Mouse (Mus musculus): Measurements from ENCODE around the gene Dctpp1. TPM values are rescaled to one million over a fixed set of nuclear protein-coding genes. Genes with fewer than 3 reads are reported as not detected.

Gene Dctpp1
- polyA plus RNA-seq, 1 experiment from 2014 or later: 154 TPM

DNA sequence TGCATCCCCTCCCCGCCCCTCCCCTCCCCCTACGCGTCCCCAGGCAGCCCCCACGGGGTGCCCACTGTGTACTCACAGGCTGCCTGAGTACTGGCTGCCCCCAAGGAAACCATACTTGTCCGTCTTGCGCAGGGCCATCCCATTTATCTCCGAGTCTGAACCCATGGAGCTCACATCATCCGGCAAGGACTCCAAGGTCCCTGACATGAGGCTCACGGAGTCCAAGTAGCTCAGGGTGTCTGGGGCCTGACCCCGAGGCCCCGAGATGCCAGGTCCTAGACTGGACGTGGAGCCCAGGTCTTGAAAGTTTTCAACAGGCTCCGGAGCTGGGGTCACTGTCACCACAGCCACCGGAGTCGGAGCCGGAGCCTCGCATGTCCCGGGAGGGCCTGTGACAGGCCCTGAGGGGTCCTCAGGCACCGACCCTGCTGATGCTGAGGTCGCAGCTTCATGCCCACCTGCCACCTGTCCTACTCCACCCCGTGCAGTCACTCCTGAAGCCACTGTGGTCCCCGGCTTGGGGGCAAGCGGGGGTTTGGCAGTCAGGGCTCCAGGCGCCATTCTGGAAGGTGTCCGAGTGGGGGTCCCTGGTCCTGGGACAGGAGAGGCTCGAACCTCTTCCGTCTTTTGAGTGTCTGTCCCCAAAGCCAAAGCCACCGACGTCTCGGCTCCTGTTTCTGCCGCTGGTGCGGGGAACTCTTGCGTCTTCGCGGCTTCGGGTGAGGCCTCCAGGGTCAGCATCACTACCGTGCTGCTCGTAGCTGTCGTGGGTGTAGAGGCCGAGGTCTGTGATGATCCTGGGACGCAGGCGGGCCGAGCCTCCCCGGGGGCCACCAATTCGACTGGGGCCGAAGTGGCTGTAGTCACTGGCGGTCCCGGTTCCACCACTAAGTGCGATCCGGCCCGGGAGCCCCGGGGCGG lies 52.9 kb downstream of the Dctpp1 start:
- Histone ChIP-seq H3K4me3 (ENCODE audit: low read depth, low read length) (peak overlapping the region; percentile 90), H3K27ac (replicated peaks; ENCODE audit: low read depth, low read length) (peak overlapping the region; percentile 80), H3K36me3 (ENCODE audit: control insufficient read depth, insufficient read depth, low read length) (peaks cover 15% of the 10 kb centered on the region), H3K4me1 (ENCODE audit: control insufficient read depth, insufficient read depth, low read length) (peaks cover 17% of the 10 kb centered on the region), H3K4me2 (ENCODE audit: low read depth, low read length) (peak overlapping the region; percentile 85), H3K27me3 (replicated peaks; ENCODE audit: control insufficient read depth, insufficient read depth, low read length) (no peaks in the 10 kb centered on the region), H3K9me3 (ENCODE audit: control insufficient read depth, low read length) (no peaks in the 10 kb centered on the region), H3K9ac (ENCODE audit: low read depth, low read length) (peak overlapping the region; percentile 96)
- WGBS: under 1% methylated on average over 41 of the region's 53 CpGs
- no peak for DNase-seq (ENCODE audit: low spot score)
- no peak for ATAC-seq (ENCODE audit: low read depth)

Other genes starting within 250 kb of the Dctpp1 start
- 9.5 and 9.9 TPM in 2 replicates for gene Mvp, start 246.1 kb downstream of the Dctpp1 start, polyA plus RNA-seq (2014; fragmentation: Nextera tagmentation; extraction: Ambion mirVana)
- 0.39 TPM in 1 of 2 replicates, not detected in the other for gene Pagr1b, start 244.2 kb downstream of the Dctpp1 start, polyA plus RNA-seq (2014; fragmentation: Nextera tagmentation; extraction: Ambion mirVana)
- 12.8 and 30.5 TPM in 2 replicates for gene Pagr1a, start 243.4 kb downstream of the Dctpp1 start, polyA plus RNA-seq (2014; fragmentation: Nextera tagmentation; extraction: Ambion mirVana)
- 53.5 and 66.6 TPM in 2 replicates for gene Gm42742, start 239.6 kb downstream of the Dctpp1 start, polyA plus RNA-seq (2014; fragmentation: Nextera tagmentation; extraction: Ambion mirVana)
- gene Prrt2, start 239.5 kb downstream of the Dctpp1 start, polyA plus RNA-seq (2014; fragmentation: Nextera tagmentation; extraction: Ambion mirVana): 19.5 and 21.6 TPM in 2 replicates
- 57.3 TPM in 2 replicates for gene Maz, start 233.7 kb downstream of the Dctpp1 start, polyA plus RNA-seq (2014; fragmentation: Nextera tagmentation; extraction: Ambion mirVana)
- 74.9 and 96.4 TPM in 2 replicates for gene Kif22, start 218.2 kb downstream of the Dctpp1 start, polyA plus RNA-seq (2014; fragmentation: Nextera tagmentation; extraction: Ambion mirVana)
- gene Zg16, start 173.4 kb downstream of the Dctpp1 start, polyA plus RNA-seq (2014; fragmentation: Nextera tagmentation; extraction: Ambion mirVana): not detected in 2 replicates
- gene AI467606, start 169.3 kb downstream of the Dctpp1 start, polyA plus RNA-seq (2014; fragmentation: Nextera tagmentation; extraction: Ambion mirVana): 3.8 and 4.5 TPM in 2 replicates
- gene Qprt, start 138.5 kb downstream of the Dctpp1 start, polyA plus RNA-seq (2014; fragmentation: Nextera tagmentation; extraction: Ambion mirVana): 4.8 and 6.8 TPM in 2 replicates
- 0.32 and 0.34 TPM in 2 replicates for gene Spn, start 122.9 kb downstream of the Dctpp1 start, polyA plus RNA-seq (2014; fragmentation: Nextera tagmentation; extraction: Ambion mirVana)
- 45.4 and 55.1 TPM in 2 replicates for gene Cd2bp2, start 64.7 kb downstream of the Dctpp1 start, polyA plus RNA-seq (2014; fragmentation: Nextera tagmentation; extraction: Ambion mirVana)
- 25.0 and 27.1 TPM in 2 replicates for gene Tbc1d10b, start 52.2 kb downstream of the Dctpp1 start, polyA plus RNA-seq (2014; fragmentation: Nextera tagmentation; extraction: Ambion mirVana)
- 1,018 and 1,489 TPM in 2 replicates for gene Mylpf, start 51.8 kb downstream of the Dctpp1 start, polyA plus RNA-seq (2014; fragmentation: Nextera tagmentation; extraction: Ambion mirVana)
- gene Zfp553, start 27.6 kb downstream of the Dctpp1 start, polyA plus RNA-seq (2014; fragmentation: Nextera tagmentation; extraction: Ambion mirVana): 14.0 and 17.2 TPM in 2 replicates
- gene Sept1, start 27.6 kb downstream of the Dctpp1 start, polyA plus RNA-seq (2014; fragmentation: Nextera tagmentation; extraction: Ambion mirVana): 12.5 and 15.9 TPM in 2 replicates
- 53.4 and 54.0 TPM in 2 replicates for gene Zfp771, start 16.4 kb downstream of the Dctpp1 start, polyA plus RNA-seq (2014; fragmentation: Nextera tagmentation; extraction: Ambion mirVana)
- 59.6 and 62.2 TPM in 2 replicates for gene Sephs2, start 13.3 kb upstream of the Dctpp1 start, polyA plus RNA-seq (2014; fragmentation: Nextera tagmentation; extraction: Ambion mirVana)
- 1.2 and 1.7 TPM in 2 replicates for gene Itgal, start 35.6 kb upstream of the Dctpp1 start, polyA plus RNA-seq (2014; fragmentation: Nextera tagmentation; extraction: Ambion mirVana)
- 5.2 and 5.9 TPM in 2 replicates for gene Zfp768, start 84.9 kb upstream of the Dctpp1 start, polyA plus RNA-seq (2014; fragmentation: Nextera tagmentation; extraction: Ambion mirVana)
- gene Zfp747, start 115.3 kb upstream of the Dctpp1 start, polyA plus RNA-seq (2014; fragmentation: Nextera tagmentation; extraction: Ambion mirVana): 4.9 and 7.3 TPM in 2 replicates
- gene 9130019O22Rik, start 126.5 kb upstream of the Dctpp1 start, polyA plus RNA-seq (2014; fragmentation: Nextera tagmentation; extraction: Ambion mirVana): 5.7 and 5.9 TPM in 2 replicates
- 5.6 and 6.7 TPM in 2 replicates for gene E430018J23Rik, start 132.9 kb upstream of the Dctpp1 start, polyA plus RNA-seq (2014; fragmentation: Nextera tagmentation; extraction: Ambion mirVana)
- gene Zfp764, start 146.1 kb upstream of the Dctpp1 start, polyA plus RNA-seq (2014; fragmentation: Nextera tagmentation; extraction: Ambion mirVana): 6.8 and 8.3 TPM in 2 replicates
- gene Zfp688, start 161.4 kb upstream of the Dctpp1 start, polyA plus RNA-seq (2014; fragmentation: Nextera tagmentation; extraction: Ambion mirVana): 17.0 and 20.7 TPM in 2 replicates
- gene Zfp689, start 188.4 kb upstream of the Dctpp1 start, polyA plus RNA-seq (2014; fragmentation: Nextera tagmentation; extraction: Ambion mirVana): 7.1 and 7.6 TPM in 2 replicates
- 40.4 and 41.9 TPM in 2 replicates for gene Prr14, start 198.9 kb upstream of the Dctpp1 start, polyA plus RNA-seq (2014; fragmentation: Nextera tagmentation; extraction: Ambion mirVana)
- 14.3 and 15.0 TPM in 2 replicates for gene Fbrs, start 218.5 kb upstream of the Dctpp1 start, polyA plus RNA-seq (2014; fragmentation: Nextera tagmentation; extraction: Ambion mirVana)